Mouse (Mus musculus) midbrain, embryonic 13.5 days (tissue): Measurements from ENCODE around the gene Cep290. TPM values are rescaled to one million over a fixed set of nuclear protein-coding genes. Genes with fewer than 3 reads are reported as not detected.

Experiments
- ATAC-seq: fragments of 200-750 bp; cut with Nextera tagmentation; 2 replicates; pipeline ENCODE4 v1.8.0; 2017; ENCODE audit warnings: mild to moderate bottlenecking, moderate TSS enrichment, moderate library complexity
- H3K27ac ChIP-seq: fragments of 300-500 bp; sonication (generic); 2 replicates; pipeline ENCODE4 v1.5.1; 2015; ENCODE audit warnings: inconsistent platforms, mild to moderate bottlenecking, moderate library complexity
- H3K27me3 ChIP-seq: fragments of 300-500 bp; sonication (generic); 2 replicates; pipeline ENCODE4 v1.6.1; 2015; ENCODE audit warnings: mild to moderate bottlenecking, inconsistent platforms
- H3K36me3 ChIP-seq: fragments of 300-500 bp; sonication (generic); 2 replicates; pipeline ENCODE4 v1.6.1; 2015; ENCODE audit warnings: mild to moderate bottlenecking, inconsistent platforms
- H3K4me1 ChIP-seq: fragments of 300-500 bp; sonication (generic); replicated peaks from 2 replicates; pipeline ENCODE4 v1.6.1; 2015; ENCODE audit warnings: inconsistent platforms
- H3K4me2 ChIP-seq: fragments of 300-500 bp; sonication (generic); replicated peaks from 2 replicates; pipeline ENCODE4 v1.6.1; 2015; ENCODE audit warnings: moderate library complexity, mild to moderate bottlenecking, inconsistent platforms
- H3K4me3 ChIP-seq: fragments of 300-500 bp; sonication (generic); replicated peaks from 2 replicates; pipeline ENCODE4 v1.5.1; 2015; ENCODE audit warnings: mild to moderate bottlenecking, inconsistent platforms
- H3K9ac ChIP-seq: fragments of 300-500 bp; sonication (generic); replicated peaks from 2 replicates; pipeline ENCODE4 v1.6.1; 2015; ENCODE audit warnings: mild to moderate bottlenecking, inconsistent platforms
- H3K9me3 ChIP-seq: fragments of 300-500 bp; sonication (generic); 2 replicates; pipeline ENCODE4 v1.6.1; 2016; ENCODE audit warnings: mild to moderate bottlenecking, inconsistent platforms
- WGBS: fragments of 180-500 bp; shearing (Covaris S2); methylation state at CpG from one replicate; pipeline ENCODE4 v1.1.7; 2015; 5-methylcytosine and 5-hydroxymethylcytosine counted together
- polyA plus RNA-seq: library from polyadenylated mRNA; unstranded; fragments of >200 nt; fragmentation: Nextera tagmentation; extraction: Ambion mirVana; gene quantifications from 2 replicates; pipeline ENCODE4 v1.2.1, GENCODE M21; 2015

Cep290 gene
- polyA plus RNA-seq, 1 experiment from 2014 or later = 7.0 TPM

DNA sequence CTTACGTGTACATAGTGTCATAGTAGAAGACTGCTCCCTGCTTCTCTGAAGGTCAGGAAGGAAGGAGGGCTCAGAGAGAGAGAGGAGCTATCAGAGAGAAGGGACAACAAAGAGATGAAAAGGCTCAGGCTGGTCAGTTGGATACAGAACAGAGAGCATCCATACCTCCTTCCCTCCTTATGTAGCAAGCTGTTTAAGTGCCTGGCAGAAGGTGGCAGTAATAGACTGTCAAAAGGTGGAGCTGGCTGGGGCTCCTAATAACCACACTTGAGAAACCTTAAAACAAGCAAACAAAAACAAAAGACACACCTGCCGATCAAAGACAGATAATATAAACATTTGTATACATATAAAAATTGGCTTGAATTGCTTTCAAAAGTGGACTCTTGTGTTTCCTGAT, 116.9 kb downstream of the Cep290 start:
- WGBS = 61% methylated on average over 2 of the region's 2 CpGs
- peak; percentile 59 for ATAC-seq
- no peak overlapping the region for H3K4me2 ChIP-seq
- H3K4me1 ChIP-seq = no peaks in the 10 kb centered on the region
- H3K36me3 ChIP-seq = no peaks in the 10 kb centered on the region
- H3K9ac ChIP-seq = no peak overlapping the region
- no peaks in the 10 kb centered on the region for H3K27me3 ChIP-seq
- peak overlapping the region; percentile 25; the same call in 1 of the 2 replicates for H3K27ac ChIP-seq
- no peak overlapping the region for H3K4me3 ChIP-seq
- H3K9me3 ChIP-seq = no peaks in the 10 kb centered on the region

DNA sequence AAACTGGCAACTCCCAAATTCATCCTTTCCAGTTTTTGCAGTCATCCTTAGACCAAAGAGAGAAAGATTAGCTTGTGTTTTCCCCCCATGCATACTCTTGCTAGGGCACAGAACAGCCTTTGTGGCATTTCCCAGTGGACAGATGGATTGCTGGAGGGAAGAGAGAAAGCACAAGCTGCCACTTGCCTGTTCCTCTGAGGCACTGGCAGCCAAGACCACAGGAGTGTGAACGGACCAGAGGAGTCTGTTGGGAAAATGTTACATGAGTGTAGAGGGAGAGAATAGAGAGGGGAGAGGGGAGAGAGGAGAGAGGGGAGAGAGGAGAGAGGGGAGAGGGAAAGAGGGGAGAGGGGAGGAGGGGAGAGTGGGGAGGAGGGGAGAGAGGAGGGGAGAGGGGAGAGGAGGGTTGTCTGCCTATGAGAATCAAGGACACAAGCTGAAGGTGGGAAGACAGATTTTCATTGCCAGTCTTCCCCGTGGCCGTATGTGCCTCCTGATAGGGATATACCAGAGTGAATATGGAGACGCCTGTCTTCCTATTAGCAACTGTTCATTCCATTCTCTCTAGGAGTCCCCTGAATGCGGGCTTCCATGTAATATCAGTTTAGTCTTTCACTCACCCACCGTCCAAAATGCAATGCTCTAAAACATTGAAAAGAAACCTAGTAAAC, 130.0 kb downstream of the Cep290 start:
- H3K4me3 ChIP-seq = no peak overlapping the region
- WGBS = 70% methylated on average over 6 of the region's 6 CpGs
- no peak for ATAC-seq
- no peak overlapping the region for H3K27ac ChIP-seq
- no peaks in the 10 kb centered on the region for H3K36me3 ChIP-seq
- H3K9ac ChIP-seq = no peak overlapping the region
- no peaks in the 10 kb centered on the region for H3K4me1 ChIP-seq
- H3K9me3 ChIP-seq = no peaks in the 10 kb centered on the region
- no peak overlapping the region for H3K4me2 ChIP-seq
- H3K27me3 ChIP-seq = no peaks in the 10 kb centered on the region

DNA sequence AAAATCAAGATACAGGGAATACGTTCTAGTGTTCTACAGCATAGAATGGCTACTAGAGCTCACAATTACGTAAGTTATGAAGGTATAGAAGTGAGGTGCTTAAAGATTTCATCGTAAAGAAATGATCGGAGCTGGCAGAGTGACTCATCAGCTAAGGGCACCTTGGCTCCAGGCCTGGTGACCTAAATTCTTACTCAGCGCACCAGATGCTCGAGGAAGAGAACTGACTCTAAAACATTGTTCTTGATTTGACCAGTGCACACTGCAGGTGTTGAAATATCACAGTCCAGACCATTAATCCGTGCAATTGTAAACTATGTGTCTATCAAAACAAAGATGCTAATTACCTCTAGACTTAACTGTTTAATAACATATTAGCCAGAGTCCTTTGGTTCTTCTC, 132.1 kb downstream of the Cep290 start:
- Histone ChIP-seq H3K4me1 (no peaks in the 10 kb centered on the region), H3K27ac (no peak overlapping the region), H3K36me3 (no peaks in the 10 kb centered on the region), H3K9me3 (no peaks in the 10 kb centered on the region), H3K9ac (no peak overlapping the region), H3K4me3 (no peak overlapping the region), H3K27me3 (no peaks in the 10 kb centered on the region), H3K4me2 (no peak overlapping the region)
- ATAC-seq = no peak
- WGBS = 96% methylated on average over 7 of the region's 7 CpGs

DNA sequence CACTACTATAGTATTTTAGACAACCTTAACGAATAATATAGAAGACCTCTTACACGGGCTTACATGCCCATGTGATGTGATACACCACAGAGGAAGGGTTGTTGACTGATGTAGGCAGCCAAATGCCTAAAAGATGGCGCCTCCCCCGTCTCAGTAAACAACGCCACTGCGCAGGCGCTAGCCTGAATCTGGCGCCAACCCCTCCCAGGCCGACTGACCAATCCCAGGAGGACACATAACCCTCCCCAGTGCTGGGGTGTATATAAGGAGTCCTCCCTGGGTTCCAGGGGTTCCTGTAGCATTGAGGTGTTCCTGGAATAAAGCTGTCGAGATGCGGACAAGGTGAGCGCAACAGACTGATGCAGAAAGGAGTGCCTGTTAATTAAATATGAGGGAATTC, 132.7 kb downstream of the Cep290 start:
- 94% methylated on average over 12 of the region's 12 CpGs for WGBS
- Histone ChIP-seq H3K27me3 (no peaks in the 10 kb centered on the region), H3K4me2 (no peak overlapping the region), H3K4me3 (no peak overlapping the region), H3K36me3 (no peaks in the 10 kb centered on the region), H3K27ac (no peak overlapping the region), H3K9me3 (no peaks in the 10 kb centered on the region), H3K4me1 (no peaks in the 10 kb centered on the region), H3K9ac (no peak overlapping the region)
- ATAC-seq = no peak

DNA sequence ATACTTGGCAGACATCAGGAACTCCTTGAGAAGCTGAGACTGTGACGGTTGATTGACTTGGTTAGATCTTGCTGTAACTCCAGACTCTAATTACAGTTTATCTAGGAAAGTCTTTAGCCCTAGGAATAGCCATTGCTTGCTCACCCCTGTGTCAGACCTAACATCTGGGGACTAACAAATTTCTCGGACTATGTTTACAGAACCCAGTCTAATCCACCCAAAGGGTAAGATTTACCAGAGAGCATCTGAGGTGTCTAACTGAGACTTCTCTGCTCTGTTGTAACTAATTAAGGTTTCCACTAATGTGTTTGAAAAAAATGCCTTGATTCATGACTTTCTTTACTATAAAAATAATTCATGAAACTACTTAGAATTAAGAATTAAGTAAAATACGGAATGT, 135.1 kb downstream of the Cep290 start:
- Histone ChIP-seq H3K36me3 (no peaks in the 10 kb centered on the region), H3K4me2 (no peak overlapping the region), H3K9ac (no peak overlapping the region), H3K9me3 (no peaks in the 10 kb centered on the region), H3K27me3 (no peaks in the 10 kb centered on the region), H3K27ac (no peak overlapping the region), H3K4me3 (no peak overlapping the region), H3K4me1 (no peaks in the 10 kb centered on the region)
- ATAC-seq = no peak
- WGBS = 74% methylated on average over 3 of the region's 3 CpGs

Other genes starting within 250 kb of the Cep290 start
- not detected in 2 replicates for gene Gm4301, start 151.9 kb upstream of the Cep290 start, polyA plus RNA-seq
- gene Gm4302, start 146.7 kb upstream of the Cep290 start, polyA plus RNA-seq = not detected in 2 replicates
- not detected in 2 replicates for gene Gm4303, start 141.6 kb upstream of the Cep290 start, polyA plus RNA-seq
- gene Gm4305, start 136.5 kb upstream of the Cep290 start, polyA plus RNA-seq = not detected in 2 replicates
- gene Gm4307, start 126.2 kb upstream of the Cep290 start, polyA plus RNA-seq = not detected in 2 replicates
- gene Gm4312, start 105.0 kb upstream of the Cep290 start, polyA plus RNA-seq = not detected in 2 replicates
- 11.8 and 13.7 TPM in 2 replicates for gene Tmtc3, start 208 bp upstream of the Cep290 start, polyA plus RNA-seq
- gene 4930430F08Rik, start 102.9 kb downstream of the Cep290 start, polyA plus RNA-seq = 11.6 and 13.4 TPM in 2 replicates
- 0.13 TPM in 1 of 2 replicates, not detected in the other for gene 1700017N19Rik, start 102.9 kb downstream of the Cep290 start, polyA plus RNA-seq